Mouse (Mus musculus) liver, embryonic 14.5 days (tissue): ENCODE results near the gene Lysmd1. TPM values are rescaled to one million over a fixed set of nuclear protein-coding genes. Genes with fewer than 3 reads are reported as not detected.

ENCODE experiments used
- ATAC-seq: fragments of 200-750 bp; cut with Nextera tagmentation; 2 replicates; pipeline ENCODE4 v1.8.0; 2017; ENCODE audit warnings: moderate number of reproducible peaks, mild to moderate bottlenecking, moderate library complexity; ENCODE audit not compliant: insufficient read depth
- DNase-seq, 3 experiments: peaks; one replicate each; pipeline ENCODE4 v3.0.0-alpha.2; 2012 to 2013; ENCODE audit warnings: low read depth in 3 of 3, low spot score in 3 of 3
- H3K27ac ChIP-seq: fragments of 300-500 bp; sonication (generic); 2 replicates; pipeline ENCODE4 v1.5.1; 2014; ENCODE audit warnings: moderate library complexity, mild to moderate bottlenecking, control low read depth, inconsistent platforms
- H3K27me3 ChIP-seq: fragments of 300-500 bp; sonication (generic); 2 replicates; pipeline ENCODE4 v1.6.1; 2014; ENCODE audit warnings: mild to moderate bottlenecking, low read length, moderate library complexity; ENCODE audit not compliant: control insufficient read depth, insufficient read depth
- H3K36me3 ChIP-seq: fragments of 300-500 bp; sonication (generic); replicated peaks from 2 replicates; pipeline ENCODE4 v1.6.1; 2014; ENCODE audit warnings: low read depth; ENCODE audit not compliant: control insufficient read depth, insufficient read depth
- H3K4me1 ChIP-seq, 2 experiments: fragments of 200-500 bp in 1 of 2; fragments of 300-500 bp in 1 of 2; sonication (generic) in 1 of 2; replicated peaks; 2 replicates each; pipeline ENCODE4 v1.6.1; 2012 to 2014; ENCODE audit warnings: antibody characterized with exemption in 1 of 2, inconsistent platforms in 1 of 2, low read length in 1 of 2; ENCODE audit not compliant: control insufficient read depth in 2 of 2, insufficient read depth in 2 of 2
- H3K4me2 ChIP-seq: fragments of 300-500 bp; sonication (generic); 2 replicates; pipeline ENCODE4 v1.6.1; 2014; ENCODE audit warnings: low read depth, mild to moderate bottlenecking, control low read depth, moderate library complexity
- H3K4me3 ChIP-seq, 2 experiments: fragments of 200-500 bp in 1 of 2; fragments of 300-500 bp in 1 of 2; sonication (generic) in 1 of 2; 2 replicates each; pipeline ENCODE4 v1.5.1; 2012 to 2014; ENCODE audit warnings: low read depth in 2 of 2, low read length in 2 of 2, mild to moderate bottlenecking in 2 of 2, control low read depth in 1 of 2, inconsistent platforms in 1 of 2, moderate library complexity in 1 of 2; ENCODE audit not compliant: insufficient read depth in 1 of 2
- H3K9ac ChIP-seq: fragments of 300-500 bp; sonication (generic); replicated peaks from 2 replicates; pipeline ENCODE4 v1.6.1; 2014; ENCODE audit warnings: mild to moderate bottlenecking, control low read depth, moderate library complexity
- H3K9me3 ChIP-seq: fragments of 300-500 bp; sonication (generic); 2 replicates; pipeline ENCODE4 v1.6.1; 2016; ENCODE audit warnings: low read length, mixed read lengths; ENCODE audit not compliant: control insufficient read depth
- CTCF ChIP-seq: IDR thresholded peaks from 2 replicates; pipeline ENCODE4 v1.5.1; 2016; ENCODE audit warnings: antibody characterized with exemption, low read depth, control low read depth
- EP300 ChIP-seq: IDR thresholded peaks from 2 replicates; pipeline ENCODE4 v1.6.1; 2016; ENCODE audit warnings: antibody characterized with exemption, low read depth
- WGBS: fragments of 180-500 bp; shearing (Covaris S2); extraction: QIAGEN DNeasy Blood & Tissue Kit; methylation state at CpG from one replicate; pipeline ENCODE4 v1.1.7; 2014; ENCODE audit not compliant: insufficient replicate concordance; 5-methylcytosine and 5-hydroxymethylcytosine counted together
- polyA plus RNA-seq, 2 experiments: library from polyadenylated mRNA; depleted of rRNA in 1 of 2; stranded (reverse) in 1 of 2; unstranded in 1 of 2; fragments of >200 nt; fragmentation: Nextera tagmentation in 1 of 2; extraction: Ambion mirVana in 1 of 2; gene quantifications; 2 replicates each; pipeline versions ENCODE4 v1.2.1 to v1.2.3; 2012 to 2014

Lysmd1 gene
- 2.9 and 3.9 TPM in 2 replicates for polyA plus RNA-seq (2012; rRNA removed)
- polyA plus RNA-seq (2014; fragmentation: Nextera tagmentation; extraction: Ambion mirVana), result 4.8 and 5.2 TPM in 2 replicates

GRCm38 (mm10) chr3:95133680-95134101 is at the start of gene Lysmd1, which contains the start of gene Scnm1:
Lysmd1 (plus strand) TSS chr3:95134088.
Scnm1 (minus strand) TSS chr3:95134011.
- Histone ChIP-seq H3K4me3 (peak within 1 kb of the TSS; percentile 72 to 99), H3K4me2 (peak within 1 kb of the TSS; percentile 96), H3K36me3 (no peaks in the 10 kb centered on the region), H3K4me1 (peaks cover 10 to 18% of the 10 kb centered on the region in 2 experiments), H3K27ac (peak within 1 kb of the TSS; percentile 54), H3K9me3 (no peaks in the 10 kb centered on the region), H3K9ac (peak within 1 kb of the TSS; percentile 82), H3K27me3 (no peaks in the 10 kb centered on the region)
- peak; percentile 91 to 95 (median 94) for DNase-seq
- under 1% methylated on average over 20 of the region's 20 CpGs for WGBS
- TF ChIP-seq CTCF (peak; percentile 1; the same call in 1 of the 2 replicates), EP300 (peak; percentile 13; the same call in 1 of the 2 replicates)
- ATAC-seq, result peak; percentile 92

DNA sequence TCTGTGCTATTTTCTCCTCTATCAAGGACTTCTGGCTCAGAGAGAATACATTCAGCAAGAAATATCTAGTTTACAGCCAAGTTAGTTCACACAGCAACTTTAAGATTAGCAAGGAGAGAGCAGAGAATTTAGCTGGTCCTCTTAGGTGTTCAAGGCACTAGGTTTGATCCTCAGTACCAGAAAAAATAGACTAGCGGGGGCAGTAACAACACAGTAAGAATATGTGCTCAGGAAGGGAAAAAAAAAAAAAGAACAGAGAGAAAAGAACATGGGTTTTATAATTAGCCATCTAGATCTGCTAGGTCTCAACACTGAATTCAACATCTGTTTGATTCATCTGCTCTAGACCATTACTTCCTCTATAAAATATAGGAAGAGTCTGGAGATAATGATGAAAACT is 45.8 kb upstream of the Lysmd1 start:
- Histone ChIP-seq H3K27ac (no peak overlapping the region), H3K9me3 (no peaks in the 10 kb centered on the region), H3K4me2 (no peak overlapping the region), H3K4me3 (no peak overlapping the region), H3K9ac (no peak overlapping the region), H3K27me3 (no peaks in the 10 kb centered on the region), H3K36me3 (no peaks in the 10 kb centered on the region; the same call in none of the 2 replicates), H3K4me1 (no peaks in the 10 kb centered on the region)
- ATAC-seq, result no peak
- no peak for DNase-seq
- no peak for TF ChIP-seq EP300
- no peak for TF ChIP-seq CTCF
- 87% methylated on average over 1 of the region's 1 CpGs for WGBS

DNA sequence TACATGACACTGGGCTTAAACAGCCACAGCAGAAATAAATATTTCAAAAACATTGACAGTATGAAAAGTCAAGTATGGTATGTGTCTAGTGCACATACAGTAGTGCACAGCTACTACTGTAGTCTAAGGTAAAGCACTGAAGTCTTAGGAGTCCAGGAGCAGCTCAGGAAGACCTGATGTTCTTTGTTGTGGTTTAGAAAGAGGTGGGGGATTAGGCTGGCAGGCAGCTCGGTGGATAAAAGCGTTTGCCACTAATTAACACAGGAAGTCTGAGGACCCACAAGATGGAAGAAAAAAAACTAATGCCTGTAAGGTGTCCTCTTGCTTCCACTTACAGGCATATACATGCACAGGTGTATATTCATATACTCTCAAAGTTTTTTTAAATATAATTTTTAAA is 33.0 kb upstream of the Lysmd1 start:
- peaks cover 7 to 12% of the 10 kb centered on the region in 2 experiments for H3K4me1 ChIP-seq
- no peak overlapping the region for H3K4me2 ChIP-seq
- H3K9me3 ChIP-seq, result no peaks in the 10 kb centered on the region
- no peak for DNase-seq
- H3K27me3 ChIP-seq, result no peaks in the 10 kb centered on the region
- H3K4me3 ChIP-seq, result no peak overlapping the region
- ATAC-seq, result no peak
- TF ChIP-seq EP300, result no peak
- no peak for TF ChIP-seq CTCF
- H3K27ac ChIP-seq, result no peak overlapping the region
- H3K36me3 ChIP-seq, result peaks cover 10% of the 10 kb centered on the region
- H3K9ac ChIP-seq, result no peak overlapping the region
- 11% methylated on average over 2 of the region's 2 CpGs for WGBS

GRCm38 (mm10) chr3:95105121-95105520 is 28.8 kb upstream of the Lysmd1 start:
- WGBS, result 11% methylated on average over 4 of the region's 4 CpGs
- peak overlapping the region; percentile 97 for H3K4me2 ChIP-seq
- DNase-seq, result no peak
- TF ChIP-seq CTCF, result no peak
- TF ChIP-seq EP300, result no peak
- peak overlapping the region; percentile 67 to 91 for H3K4me3 ChIP-seq
- H3K27ac ChIP-seq, result peak overlapping the region; percentile 85
- ATAC-seq, result no peak
- no peaks in the 10 kb centered on the region for H3K9me3 ChIP-seq
- H3K36me3 ChIP-seq, result no peaks in the 10 kb centered on the region
- no peaks in the 10 kb centered on the region for H3K27me3 ChIP-seq
- H3K9ac ChIP-seq, result peak overlapping the region; percentile 76
- H3K4me1 ChIP-seq, result peaks cover 7 to 23% of the 10 kb centered on the region in 2 experiments

- ATAC-seq, result no peak; the same call in 1 of the 2 replicates
These were observed 28.1 kb upstream of the Lysmd1 start for GRCm38 (mm10) chr3:95105586-95106337.

More at GRCm38 (mm10) chr3:95105586-95106337, 28.1 kb upstream of the Lysmd1 start:
- H3K4me3 ChIP-seq, result peak overlapping the region; percentile 67 to 91
- peak overlapping the region; percentile 76 for H3K9ac ChIP-seq
- H3K27ac ChIP-seq, result peak overlapping the region; percentile 85
- no peaks in the 10 kb centered on the region for H3K36me3 ChIP-seq
- DNase-seq, result peak in 1 of 3 experiments; percentile 37
- H3K9me3 ChIP-seq, result no peaks in the 10 kb centered on the region
- H3K4me1 ChIP-seq, result peaks cover 7 to 23% of the 10 kb centered on the region in 2 experiments
- under 1% methylated on average over 16 of the region's 16 CpGs for WGBS
- no peaks in the 10 kb centered on the region for H3K27me3 ChIP-seq
- TF ChIP-seq CTCF, result no peak
- no peak for TF ChIP-seq EP300
- H3K4me2 ChIP-seq, result peak overlapping the region; percentile 97
